ENCODE assay signal across 28 mouse cellular contexts in genomic region chr1:39373378-39373777, GRCm38 (mm10). TPM values are rescaled to one million over a fixed set of nuclear protein-coding genes. Genes with fewer than 3 reads are reported as not detected.
DNase-seq lines count a peak whose midpoint lies in the region; ATAC-seq and TF ChIP-seq lines count a peak whose summit lies in the region.
"Had no signal": no experiment of that assay in that cellular context is flagged by ENCODE, and none has a peak within 500 bp of the region (broad histone marks: within the 10 kb centered on the region; RNA-seq: fewer than 3 reads in every experiment).

No protein-coding gene starts in this region.

- no peak for ATAC-seq in forebrain, embryonic 11.5 days (replicated peaks; ENCODE audit: low FRiP score)
- ATAC-seq in forebrain, embryonic 15.5 days (replicated peaks), result no peak
- ATAC-seq: activated CD4-positive, CD25-positive, alpha-beta regulatory T cell, adult 4 months; CD4-positive, CD25-positive, alpha-beta regulatory T cell, adult 4 months; forebrain, embryonic 14.5 days; intestine, postnatal 0 days; Patski had no signal

- TF ChIP-seq POLR2A in MEL (IDR thresholded peaks at IDR 0.05; ENCODE audit: control insufficient read depth in 1 of 2, insufficient read depth in 1 of 2, low read depth in 1 of 2, low read length in 2 of 2, poor library complexity in 1 of 2), result peak in 1 of 2 experiments; percentile 68; a peak in 1 of 4 replicates
- TF ChIP-seq POLR2A in myocyte (IDR thresholded peaks at IDR 0.05; ENCODE audit: insufficient read length, low read depth), result no peak

- H3K79me2 ChIP-seq in MEL (ENCODE audit: control insufficient read depth, insufficient read depth, low read length, poor library complexity) (peaks cover 19% of the 10 kb centered on the region), myocyte (ENCODE audit: control insufficient read depth, insufficient read depth) (peaks cover 21% of the 10 kb centered on the region)

- no peak overlapping the region for H3K4me3 ChIP-seq in forebrain, embryonic 11.5 days (ENCODE audit: low read depth, low read length)
- no peak overlapping the region for H3K4me3 ChIP-seq in forebrain, embryonic 15.5 days
- H3K4me3 ChIP-seq in MEL (ENCODE audit: control insufficient read depth in 1 of 2, insufficient read depth in 1 of 2, low read depth in 2 of 2, low read length in 2 of 2) (no peak overlapping the region), myocyte (no peak overlapping the region)
- H3K4me3 ChIP-seq: embryonic facial prominence, embryonic 10.5 days; embryonic facial prominence, embryonic 13.5 days; forebrain, embryonic 10.5 days; heart, adult 2 months; heart, embryonic 10.5 days; heart, embryonic 13.5 days; hindbrain, embryonic 15.5 days had no signal

- no peak overlapping the region for H3ac ChIP-seq in myocyte (ENCODE audit: control insufficient read depth, insufficient read length)

- peak; percentile 35 for DNase-seq in forebrain, embryonic 11.5 days (ENCODE audit: low spot score)
- DNase-seq in 416B (ENCODE audit: low read depth) (peak; percentile 28), MEL (ENCODE audit: low read depth, low spot score) (peak; percentile 55)
- DNase-seq in T-cell, adult 2 months (ENCODE audit: low spot score), result no peak
- no peak for DNase-seq in urinary bladder, postnatal 4 days (ENCODE audit: low spot score in 2 of 2)
- DNase-seq: adrenal gland, adult 8-10 months; adrenal gland, postnatal 25 days; cerebellum, adult 18-20 months; cerebellum, adult 9-10 months; cerebellum, postnatal 14 days; gastrocnemius, postnatal 10 days; gastrocnemius, postnatal 36 days; heart, adult 2 months; heart, postnatal 14 days; heart, postnatal 4 days had no signal

- H3K4me2 ChIP-seq in forebrain, embryonic 11.5 days (ENCODE audit: low read depth, low read length, severe bottlenecking), result no peak overlapping the region
- H3K4me2 ChIP-seq in forebrain, embryonic 15.5 days (replicated peaks), result no peak overlapping the region
- H3K4me2 ChIP-seq in myocyte (ENCODE audit: low read depth), result no peak overlapping the region
- H3K4me2 ChIP-seq: embryonic facial prominence, embryonic 13.5 days; heart, embryonic 13.5 days; hindbrain, embryonic 15.5 days had no signal

- H3K36me3 ChIP-seq in forebrain, embryonic 11.5 days (ENCODE audit: control insufficient read depth, insufficient read depth, low read length), result peaks cover 18% of the 10 kb centered on the region; the same call in 1 of the 2 replicates
- H3K36me3 ChIP-seq in forebrain, embryonic 15.5 days, result peaks cover 53% of the 10 kb centered on the region
- H3K36me3 ChIP-seq in MEL (ENCODE audit: control insufficient read depth in 1 of 2, insufficient read depth in 2 of 2, low read length in 2 of 2), result peaks cover 24 to 26% of the 10 kb centered on the region in 2 experiments
- peaks cover 27% of the 10 kb centered on the region for H3K36me3 ChIP-seq in myocyte (ENCODE audit: control insufficient read depth, insufficient read depth)

- no peaks in the 10 kb centered on the region for H3K9me3 ChIP-seq in forebrain, embryonic 11.5 days (ENCODE audit: control insufficient read depth, low read length)
- no peaks in the 10 kb centered on the region for H3K9me3 ChIP-seq in forebrain, embryonic 15.5 days
- H3K9me3 ChIP-seq in MEL (replicated peaks; ENCODE audit: insufficient read depth, low read length), result no peaks in the 10 kb centered on the region
- H3K9me3 ChIP-seq: embryonic facial prominence, embryonic 10.5 days; embryonic facial prominence, embryonic 13.5 days; forebrain, embryonic 10.5 days; heart, embryonic 10.5 days; heart, embryonic 13.5 days; hindbrain, embryonic 15.5 days had no signal

- no peak for TF ChIP-seq CTCF in MEL (IDR thresholded peaks at IDR 0.05 in 2 of 3, conservative IDR thresholded peaks at IDR 0.05 in 1 of 3; ENCODE audit: control insufficient read depth in 1 of 3, insufficient read depth in 1 of 3, low read depth in 2 of 3, low read length in 3 of 3, poor library complexity in 1 of 3, severe bottlenecking in 1 of 3)

- H3K4me1 ChIP-seq in forebrain, embryonic 11.5 days (replicated peaks; ENCODE audit: control insufficient read depth, insufficient read depth, low read length), result peaks cover 5% of the 10 kb centered on the region
- H3K4me1 ChIP-seq in forebrain, embryonic 15.5 days, result peaks cover 12% of the 10 kb centered on the region
- H3K4me1 ChIP-seq in MEL (ENCODE audit: control insufficient read depth in 1 of 2, insufficient read depth in 2 of 2, low read length in 2 of 2), result peaks cover 2 to 14% of the 10 kb centered on the region in 2 experiments; a peak in 1 of 4 replicates

- no peak for TF ChIP-seq RAD21 in MEL (IDR thresholded peaks at IDR 0.05; ENCODE audit: low read depth, low read length)

- H3K27ac ChIP-seq in forebrain, embryonic 11.5 days (ENCODE audit: low read depth, low read length), result no peak overlapping the region
- H3K27ac ChIP-seq in forebrain, embryonic 15.5 days (replicated peaks), result no peak overlapping the region
- H3K27ac ChIP-seq in MEL (ENCODE audit: control insufficient read depth, low read depth, low read length), result 0 out of 2 replicates have a peak overlapping the region, but pooled peaks have one; percentile 5
- H3K27ac ChIP-seq: embryonic facial prominence, embryonic 10.5 days; embryonic facial prominence, embryonic 13.5 days; forebrain, embryonic 10.5 days; heart, adult 2 months; heart, embryonic 10.5 days; heart, embryonic 13.5 days; hindbrain, embryonic 15.5 days had no signal

- TF ChIP-seq EP300 in MEL (IDR thresholded peaks at IDR 0.05; ENCODE audit: low read depth in 1 of 2, low read length in 2 of 2), result no peak; a peak in 1 of 4 replicates

- H3K9ac ChIP-seq in forebrain, embryonic 11.5 days (ENCODE audit: low read length), result no peak overlapping the region
- no peak overlapping the region for H3K9ac ChIP-seq in forebrain, embryonic 15.5 days (replicated peaks)
- no peak overlapping the region for H3K9ac ChIP-seq in MEL (ENCODE audit: control insufficient read depth, low read depth, low read length, poor library complexity, severe bottlenecking)
- H3K9ac ChIP-seq: embryonic facial prominence, embryonic 13.5 days; heart, embryonic 13.5 days; hindbrain, embryonic 15.5 days had no signal

- 60% methylated on average over 4 of the region's 4 CpGs for WGBS in forebrain, embryonic 11.5 days
- 60% methylated on average over 4 of the region's 4 CpGs for WGBS in forebrain, embryonic 15.5 days

- no peaks in the 10 kb centered on the region for H3K27me3 ChIP-seq in forebrain, embryonic 11.5 days (ENCODE audit: control insufficient read depth, insufficient read depth, low read length)
- no peaks in the 10 kb centered on the region for H3K27me3 ChIP-seq in forebrain, embryonic 15.5 days
- no peaks in the 10 kb centered on the region for H3K27me3 ChIP-seq in MEL (ENCODE audit: control insufficient read depth in 1 of 2, insufficient read depth in 2 of 2, low read length in 2 of 2)
- H3K27me3 ChIP-seq in myocyte (ENCODE audit: control insufficient read depth, insufficient read depth, insufficient read length), result no peaks in the 10 kb centered on the region
- H3K27me3 ChIP-seq: embryonic facial prominence, embryonic 13.5 days; heart, embryonic 13.5 days; hindbrain, embryonic 15.5 days; Patski had no signal

TF ChIP-seq in MEL, 35 proteins besides CTCF, POLR2A, EP300 and RAD21:
- peak; percentile 27; the same call in 1 of the 2 replicates for TF ChIP-seq CHD2 (IDR thresholded peaks at IDR 0.05; ENCODE audit: low read length)
- peak; percentile 70 for TF ChIP-seq ZMIZ1 (IDR thresholded peaks at IDR 0.05; ENCODE audit: low read depth, low read length)
- TF ChIP-seq SMC3 (IDR thresholded peaks at IDR 0.05; ENCODE audit: low read depth, low read length), result peak; percentile 23
- TF ChIP-seq NELFE (IDR thresholded peaks at IDR 0.05; ENCODE audit: low read depth, low read length), result no peak
- TF ChIP-seq USF2 (IDR thresholded peaks at IDR 0.05; ENCODE audit: borderline replicate concordance in 1 of 2, insufficient read depth in 1 of 2, low read depth in 1 of 2, low read length in 2 of 2), result no peak
- no peak for TF ChIP-seq ZC3H11A (IDR thresholded peaks at IDR 0.05; ENCODE audit: low read depth, low read length)
- TF ChIP-seq BHLHE40 (IDR thresholded peaks at IDR 0.05; ENCODE audit: borderline replicate concordance, low read depth, low read length), result no peak
- no peak for TF ChIP-seq USF1 (IDR thresholded peaks at IDR 0.05; ENCODE audit: low read depth, low read length)
- TF ChIP-seq MYB (IDR thresholded peaks at IDR 0.05; ENCODE audit: low read depth, low read length), result 0 out of 2 replicates have a peak, but pooled peaks have one; percentile 45
- TF ChIP-seq MAFK (IDR thresholded peaks at IDR 0.05; ENCODE audit: borderline replicate concordance, low read depth, low read length), result no peak
- TF ChIP-seq POLR2AphosphoS2 (IDR thresholded peaks at IDR 0.05; ENCODE audit: low read length), result peak; percentile 70
- no peak for TF ChIP-seq SIN3A (IDR thresholded peaks at IDR 0.05; ENCODE audit: low read length)
TF ChIP-seq in MEL: peak in this region for 5.

TF ChIP-seq in myocyte, 11 proteins besides CTCF, POLR2A, EP300 and RAD21:
- TF ChIP-seq POLR2AphosphoS2 (IDR thresholded peaks at IDR 0.05; ENCODE audit: insufficient read length, low read depth) (peak; percentile 88), MAX (IDR thresholded peaks at IDR 0.05; ENCODE audit: low read depth) (no peak), USF1 (IDR thresholded peaks at IDR 0.05; ENCODE audit: low read depth) (no peak)

RNA-seq across cellular contexts. Expression of gene Rpl31, which starts 5.7 kb away (rescaled TPM):
- polyA plus RNA-seq in forebrain, embryonic 11.5 days (2014; fragmentation: Nextera tagmentation; extraction: Ambion mirVana), result 441 and 442 TPM in 2 replicates
- polyA plus RNA-seq in forebrain, embryonic 15.5 days (2015; fragmentation: Nextera tagmentation; extraction: Ambion mirVana), result 324 and 361 TPM in 2 replicates
- 2,001 and 2,111 TPM in 2 replicates for total RNA-seq in MEL (2012; rRNA removed)
- polyA plus RNA-seq in MEL (2012; ENCODE audit: insufficient read depth in 1 of 2, insufficient read length in 2 of 2, low read depth in 1 of 2, low replicate concordance in 2 of 2, missing spikeins in 1 of 2) (100 to 1,000 TPM in 1 of 2 experiments, not detected in 1; 848 TPM), myocyte (2012; fragmentation: generic; extraction: Trizol) (1,627 TPM)

Comparison
In these comparisons a context has a peak if more than half of its experiments do, and no peak if none do; other contexts are left out.
1. DNase-seq: peak in forebrain, embryonic 11.5 days (single experiment), 416B (single experiment) and MEL (single experiment); none in T-cell, adult 2 months (single experiment) and urinary bladder, postnatal 4 days (0 of 2).